Mouse (Mus musculus) Patski (cell line): ENCODE results near the gene Cbfa2t2. TPM values are rescaled to one million over a fixed set of nuclear protein-coding genes. Genes with fewer than 3 reads are reported as not detected.

Source experiments
- ATAC-seq: fragments of 100-300 bp; one replicate; pipeline ENCODE4 v1.8.0; 2021
- CTCF ChIA-PET: fragments of 350-600 bp; sonication (Branson Sonifier 250); formaldehyde crosslinking; loops from one replicate; lab custom pipeline; 2022; ENCODE audit warnings: inconsistent platforms; lab: Charles Lee
- POLR2A ChIA-PET: fragments of 350-600 bp; sonication (Branson Sonifier 250); formaldehyde crosslinking; loops from one replicate; lab custom pipeline; 2022; ENCODE audit warnings: antibody characterized with exemption, inconsistent platforms; lab: Charles Lee
- DNase-seq: peaks from one replicate; pipeline ENCODE4 v3.0.0-alpha.2; 2011; ENCODE audit warnings: low read depth, low spot score
- H3K27me3 ChIP-seq: fragments of 371-371 bp; one replicate; pipeline ENCODE4 v1.5.1; 2021
- CTCF ChIP-seq: fragments of 100-300 bp; IDR thresholded peaks from one replicate; pipeline ENCODE4 v1.5.1; 2021
- in situ Hi-C: fragments of 300-500 bp; cut with MboI; formaldehyde crosslinking; loops from 3 replicates; pipeline ENCODE4 v1.11.1; 2018; ENCODE audit warnings: low pct_unique_long_range_greater_than_20kb, mixed read lengths
- polyA plus RNA-seq: library from polyadenylated mRNA; unstranded; gene quantifications from one replicate; pipeline ENCODE4 v1.2.3, GENCODE M21; 2021

Cbfa2t2 gene
- polyA plus RNA-seq, 1 experiment from 2014 or later: 27.2 TPM

GRCm38 (mm10) chr2:154584931-154585601 lies 148.8 kb downstream of the Cbfa2t2 start:
- ATAC-seq: no peak

GRCm38 (mm10) chr2:154586405-154586804 lies 150.1 kb downstream of the Cbfa2t2 start:
- CTCF ChIA-PET: interaction anchor here (0.6 to 0.7 kb wide), 2 partner anchors 161 to 178 kb away, joined by 3 read pairs; partner anchors contain the start of gene Snta1
- POLR2A ChIA-PET: interaction anchor here (0.6 kb wide), 1 partner anchor 166 kb away, joined by 3 read pairs; no protein-coding TSS in a partner anchor
- in situ Hi-C loops: loop anchor here (25.0 kb wide), 1 partner anchor 374 kb away; the partner anchor contains the start of gene Bpifb5
- peak; percentile 68 for TF ChIP-seq CTCF
- no peaks in the 10 kb centered on the region for H3K27me3 ChIP-seq
- DNase-seq (no peak), ATAC-seq (no peak)

More at GRCm38 (mm10) chr2:154584931-154585601, 148.8 kb downstream of the Cbfa2t2 start:
- in situ Hi-C loops: loop anchor here (25.0 kb wide), 1 partner anchor 373 kb away; the partner anchor contains the start of gene Bpifb5
- no peaks in the 10 kb centered on the region for H3K27me3 ChIP-seq
- CTCF ChIA-PET: interaction anchor here (0.9 kb wide), 1 partner anchor 10 kb away, joined by 4 read pairs; no protein-coding TSS in a partner anchor
- DNase-seq: no peak
- POLR2A ChIA-PET: interaction anchor here (0.9 kb wide), 1 partner anchor 9 kb away, joined by 3 read pairs; no protein-coding TSS in a partner anchor
- TF ChIP-seq CTCF: no peak

Other genes starting within 250 kb of the Cbfa2t2 start
- gene Bpifb1, start 245.7 kb upstream of the Cbfa2t2 start, polyA plus RNA-seq: 0.04 TPM
- 0.19 TPM for gene Bpifb5, start 212.7 kb upstream of the Cbfa2t2 start, polyA plus RNA-seq
- not detected for gene Bpifb9a, start 178.6 kb upstream of the Cbfa2t2 start, polyA plus RNA-seq
- gene Bpifb9b, start 129.3 kb upstream of the Cbfa2t2 start, polyA plus RNA-seq: not detected
- gene Cdk5rap1, start 63.5 kb upstream of the Cbfa2t2 start, polyA plus RNA-seq: 18.1 TPM
- 30.2 TPM for gene Snta1, start 28.4 kb upstream of the Cbfa2t2 start, polyA plus RNA-seq
- 0.35 TPM for gene 1700003F12Rik, start 110.6 kb downstream of the Cbfa2t2 start, polyA plus RNA-seq
- not detected for gene Actl10, start 115.3 kb downstream of the Cbfa2t2 start, polyA plus RNA-seq
- 0.65 TPM for gene Necab3, start 122.4 kb downstream of the Cbfa2t2 start, polyA plus RNA-seq
- gene E2f1, start 133.4 kb downstream of the Cbfa2t2 start, polyA plus RNA-seq: 17.7 TPM
- gene Pxmp4, start 167.2 kb downstream of the Cbfa2t2 start, polyA plus RNA-seq: 17.0 TPM
- gene Zfp341, start 176.8 kb downstream of the Cbfa2t2 start, polyA plus RNA-seq: 3.1 TPM
- 0.13 TPM for gene 4930519P11Rik, start 177.0 kb downstream of the Cbfa2t2 start, polyA plus RNA-seq
- 239 TPM for gene Chmp4b, start 215.2 kb downstream of the Cbfa2t2 start, polyA plus RNA-seq